Mouse (Mus musculus) olfactory bulb, adult 2 months (tissue): ENCODE results near the gene 4930447C04Rik. TPM values are rescaled to one million over a fixed set of nuclear protein-coding genes. Genes with fewer than 3 reads are reported as not detected.

ENCODE experiments used
- H3K27ac ChIP-seq: fragments of 200-500 bp; 2 replicates; pipeline ENCODE4 v1.5.1; 2012; ENCODE audit warnings: low read depth, low read length; ENCODE audit not compliant: insufficient read depth
- H3K4me1 ChIP-seq: fragments of 200-500 bp; 2 replicates; pipeline ENCODE4 v1.6.1; 2012; ENCODE audit warnings: low read length; ENCODE audit not compliant: control insufficient read depth, insufficient read depth
- H3K4me3 ChIP-seq: fragments of 200-500 bp; 2 replicates; pipeline ENCODE4 v1.5.1; 2012; ENCODE audit warnings: mild to moderate bottlenecking, low read depth, low read length, moderate library complexity; ENCODE audit not compliant: insufficient read depth
- CTCF ChIP-seq: fragments of 200-500 bp; IDR thresholded peaks from 2 replicates; pipeline ENCODE4 v1.5.1; 2012; ENCODE audit warnings: low read depth, mild to moderate bottlenecking, low read length, moderate library complexity; ENCODE audit not compliant: insufficient read depth
- POLR2A ChIP-seq: fragments of 200-500 bp; IDR thresholded peaks from 2 replicates; pipeline ENCODE4 v1.6.1; 2012; ENCODE audit warnings: mild to moderate bottlenecking, low read depth, low read length, moderate library complexity; ENCODE audit not compliant: insufficient read depth
- WGBS: fragments of 180-500 bp; shearing (Covaris S2); methylation state at CpG from one replicate; pipeline ENCODE4 v1.1.7; 2018; 5-methylcytosine and 5-hydroxymethylcytosine counted together
- polyA plus RNA-seq: library from polyadenylated mRNA; stranded (reverse); fragments of >200 nt; gene quantifications from 2 replicates; pipeline ENCODE4 v1.2.4, GENCODE M21; 2012; ENCODE audit warnings: low replicate concordance; ENCODE audit not compliant: missing spikeins, insufficient read depth, insufficient read length

4930447C04Rik gene
- polyA plus RNA-seq, 1 experiment = not detected

DNA sequence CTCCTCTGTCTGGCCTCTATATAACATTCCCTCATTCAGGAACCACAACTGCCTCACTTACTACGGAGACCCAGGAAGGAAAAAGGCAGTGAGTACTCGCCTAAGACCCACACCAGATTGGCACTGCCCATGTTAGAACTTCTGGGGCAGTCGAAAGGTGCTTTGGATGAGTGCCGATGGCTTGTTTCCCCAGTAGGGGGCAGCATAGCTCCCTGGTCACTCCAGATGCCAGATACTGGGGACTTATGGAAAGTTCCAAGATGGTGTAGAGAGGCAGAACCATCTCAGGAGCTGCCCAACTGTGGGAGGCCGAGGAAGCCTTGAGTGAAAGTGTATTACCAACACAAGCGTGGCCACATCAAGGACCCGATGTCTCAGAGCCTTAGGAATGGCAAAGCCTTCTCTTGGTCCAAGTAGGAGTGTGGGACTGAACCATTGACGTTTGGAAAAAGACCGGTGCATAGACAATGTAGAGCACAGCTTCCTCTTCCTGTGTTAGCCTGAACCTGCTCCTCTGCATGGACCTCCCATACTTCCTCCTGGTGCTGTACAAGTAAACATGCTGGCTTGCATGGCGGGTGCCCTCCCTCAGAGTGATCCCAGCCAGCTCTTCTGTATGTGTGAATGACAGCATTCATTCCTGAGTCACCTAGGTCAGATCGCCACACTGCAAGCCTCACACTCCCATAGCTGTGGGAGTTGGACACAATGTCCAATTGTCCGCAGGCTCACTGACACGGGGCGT is 105.6 kb downstream of the 4930447C04Rik start:
- peaks cover 7% of the 10 kb centered on the region for H3K4me1 ChIP-seq
- WGBS = 80% methylated on average over 14 of the region's 14 CpGs
- no peak overlapping the region for H3K4me3 ChIP-seq
- TF ChIP-seq CTCF = no peak
- no peak overlapping the region for H3K27ac ChIP-seq

DNA sequence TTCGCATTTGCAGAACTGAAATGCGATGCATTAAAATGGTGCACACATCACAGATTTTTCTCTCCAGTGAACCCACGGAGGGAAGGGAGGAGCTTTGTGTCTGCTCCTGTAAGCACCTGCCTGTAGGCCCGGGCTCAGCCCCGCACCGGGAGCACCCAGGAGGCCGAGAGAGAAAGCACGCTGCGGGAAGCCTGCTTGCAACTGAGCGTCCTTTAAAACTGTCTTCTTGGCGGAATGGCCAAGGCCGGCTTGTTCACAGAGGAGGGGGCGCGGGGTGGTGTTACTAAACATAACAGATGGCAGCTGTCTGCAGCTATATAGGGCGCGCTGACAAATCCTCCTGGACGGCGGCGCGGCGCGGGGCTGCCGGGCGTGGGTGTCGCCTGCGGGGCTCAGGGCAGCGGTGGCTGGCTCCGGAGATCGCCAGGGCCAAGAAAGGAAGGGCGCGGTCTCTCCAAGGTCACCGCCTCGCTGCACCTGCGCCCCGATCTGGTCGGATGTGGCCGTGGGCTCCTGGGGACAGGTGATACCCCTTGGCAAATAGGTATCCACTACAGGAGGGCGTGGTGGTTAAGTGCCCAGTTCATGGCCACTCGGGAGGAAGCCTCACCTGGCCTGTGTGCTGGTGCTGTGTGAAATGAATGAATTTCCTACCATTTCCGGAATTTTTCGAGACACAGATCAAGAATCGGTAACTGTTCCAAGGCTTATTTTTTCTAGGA is 108.7 kb downstream of the 4930447C04Rik start:
- TF ChIP-seq CTCF (no peak), POLR2A (no peak)

More for the DNA sequence above, 108.7 kb downstream of the 4930447C04Rik start:
- Histone ChIP-seq H3K4me3 (peak overlapping the region; percentile 52), H3K27ac (peak overlapping the region; percentile 22; the same call in 1 of the 2 replicates), H3K4me1 (peaks cover 7% of the 10 kb centered on the region)
- 6% methylated on average over 42 of the region's 42 CpGs for whole genome bisulfite sequencing

Other genes with a start within 250 kb of the 4930447C04Rik start
- gene Ppm1a, start 183.3 kb downstream of the 4930447C04Rik start, polyA plus RNA-seq = 268 and 406 TPM in 2 replicates
- not detected in 2 replicates for gene Six6, start 882 bp downstream of the 4930447C04Rik start, polyA plus RNA-seq
- not detected in 2 replicates for gene Six1, start 113.1 kb upstream of the 4930447C04Rik start, polyA plus RNA-seq
- gene Six4, start 172.7 kb upstream of the 4930447C04Rik start, polyA plus RNA-seq = not detected in 2 replicates
- not detected in 2 replicates for gene Mnat1, start 182.9 kb upstream of the 4930447C04Rik start, polyA plus RNA-seq